Mouse (Mus musculus) bone marrow, adult 2 months (tissue): ENCODE measurements at regions not wholly inside any gene's neighbourhood (a gene's known extent, or its start where the extent isn't known, plus 50 kb on each side); places are given as distances from the start of the nearest gene placed in this dataset.

ENCODE experiments used
- CTCF ChIP-seq: fragments of 200-500 bp; IDR thresholded peaks from 2 replicates; pipeline ENCODE4 v1.5.1; 2011; ENCODE audit warnings: low read length, control low read depth; ENCODE audit not compliant: control insufficient read depth, insufficient read depth
- POLR2A ChIP-seq: fragments of 200-500 bp; IDR thresholded peaks from 2 replicates; pipeline ENCODE4 v1.6.1; 2011; ENCODE audit warnings: low read depth, mild to moderate bottlenecking, control low read depth, low read length, borderline replicate concordance; ENCODE audit not compliant: control insufficient read depth

DNA sequence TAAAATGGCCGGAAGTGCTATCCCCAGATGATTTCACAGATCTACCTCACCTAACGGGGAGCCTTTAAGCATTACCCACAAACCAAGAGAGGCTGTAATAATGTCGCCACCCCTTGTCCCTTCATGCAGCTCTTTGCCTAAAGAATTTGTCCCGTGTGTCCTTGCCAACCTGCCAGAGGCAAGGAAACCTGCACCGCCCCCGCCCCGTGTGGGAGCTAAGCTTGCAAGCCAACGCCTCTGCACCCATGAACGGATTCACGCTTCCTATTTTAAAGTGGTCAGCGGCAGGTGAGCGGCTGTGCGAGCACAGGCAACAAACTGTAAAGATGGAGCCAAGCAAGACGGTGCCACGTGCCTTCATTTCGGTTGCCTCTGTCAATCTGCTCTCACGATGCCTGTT, 63.1 kb downstream of the Gm11011 start:
- TF ChIP-seq CTCF, result no peak
- TF ChIP-seq POLR2A, result no peak
